Mouse (Mus musculus): ENCODE results near the gene Ptprh. TPM values are rescaled to one million over a fixed set of nuclear protein-coding genes. Genes with fewer than 3 reads are reported as not detected.
"Not testable (repeated sequence)": the region's sequence is repeated elsewhere in the genome, so short reads cannot be mapped to it uniquely, and the experiment has no call there.

Ptprh gene
- polyA plus RNA-seq, 1 experiment from 2014 or later = 0.04 TPM

- no peak overlapping the region for H3K27ac ChIP-seq (replicated peaks)
- H3K4me1 ChIP-seq = no peaks in the 10 kb centered on the region
- no peaks in the 10 kb centered on the region for H3K9me3 ChIP-seq
- H3K9ac ChIP-seq = no peak overlapping the region
- H3K4me3 ChIP-seq = no peak overlapping the region
- no peaks in the 10 kb centered on the region for H3K27me3 ChIP-seq (replicated peaks)
- no peak for ATAC-seq (ENCODE audit: extremely low read depth, insufficient number of reproducible peaks, low FRiP score, low TSS enrichment)
- H3K36me3 ChIP-seq = no peaks in the 10 kb centered on the region
- 75% methylated on average over 6 of the region's 6 CpGs for WGBS
- H3K4me2 ChIP-seq = no peak overlapping the region
These were observed 872 bp downstream of the Ptprh start for GRCm38 (mm10) chr7:4602969-4603368.

GRCm38 (mm10) chr7:4597046-4597445, 6.8 kb downstream of the Ptprh start:
- not testable (repeated sequence) for H3K9me3 ChIP-seq; H3K27me3 ChIP-seq (replicated peaks); H3K4me3 ChIP-seq; H3K27ac ChIP-seq (replicated peaks); H3K36me3 ChIP-seq; ATAC-seq (ENCODE audit: extremely low read depth, insufficient number of reproducible peaks, low FRiP score, low TSS enrichment); H3K9ac ChIP-seq; H3K4me1 ChIP-seq; H3K4me2 ChIP-seq
- WGBS = 58% methylated on average over 4 of the region's 4 CpGs

GRCm38 (mm10) chr7:4581481-4581880, 22.4 kb downstream of the Ptprh start:
- not testable (repeated sequence) for H3K9ac ChIP-seq; H3K9me3 ChIP-seq; H3K36me3 ChIP-seq; H3K4me2 ChIP-seq; ATAC-seq (ENCODE audit: extremely low read depth, insufficient number of reproducible peaks, low FRiP score, low TSS enrichment); H3K4me1 ChIP-seq; H3K27me3 ChIP-seq (replicated peaks); H3K27ac ChIP-seq (replicated peaks); H3K4me3 ChIP-seq
- 66% methylated on average over 3 of the region's 3 CpGs for WGBS

- H3K4me1 ChIP-seq; H3K9ac ChIP-seq; H3K27me3 ChIP-seq (replicated peaks); H3K4me2 ChIP-seq; H3K27ac ChIP-seq (replicated peaks); H3K9me3 ChIP-seq; ATAC-seq (ENCODE audit: extremely low read depth, insufficient number of reproducible peaks, low FRiP score, low TSS enrichment); H3K4me3 ChIP-seq; H3K36me3 ChIP-seq: not testable (repeated sequence)
- WGBS = 61% methylated on average over 2 of the region's 2 CpGs
These were observed 31.5 kb downstream of the Ptprh start for GRCm38 (mm10) chr7:4572361-4572760.

GRCm38 (mm10) chr7:4562660-4563059, 41.2 kb downstream of the Ptprh start:
- Histone ChIP-seq H3K9me3 (no peaks in the 10 kb centered on the region), H3K9ac (no peak overlapping the region), H3K36me3 (no peaks in the 10 kb centered on the region), H3K4me3 (no peak overlapping the region), H3K4me2 (no peak overlapping the region), H3K27ac (replicated peaks) (no peak overlapping the region), H3K4me1 (no peaks in the 10 kb centered on the region), H3K27me3 (replicated peaks) (0 out of 2 replicates have a peak, but pooled peaks cover under 1% of the 10 kb centered on the region)
- ATAC-seq (ENCODE audit: extremely low read depth, insufficient number of reproducible peaks, low FRiP score, low TSS enrichment) = no peak
- 89% methylated on average over 3 of the region's 3 CpGs for WGBS

GRCm38 (mm10) chr7:4557167-4557560, 46.7 kb downstream of the Ptprh start:
- Histone ChIP-seq H3K9me3 (no peaks in the 10 kb centered on the region), H3K36me3 (no peaks in the 10 kb centered on the region), H3K27me3 (replicated peaks) (peaks cover 33% of the 10 kb centered on the region), H3K4me2 (no peak overlapping the region), H3K4me1 (no peaks in the 10 kb centered on the region), H3K4me3 (no peak overlapping the region), H3K27ac (replicated peaks) (no peak overlapping the region), H3K9ac (no peak overlapping the region)
- WGBS = 58% methylated on average over 6 of the region's 6 CpGs
- ATAC-seq (ENCODE audit: extremely low read depth, insufficient number of reproducible peaks, low FRiP score, low TSS enrichment) = no peak

GRCm38 (mm10) chr7:4556256-4557166, 47.3 kb downstream of the Ptprh start:
- H3K4me2 ChIP-seq = no peak overlapping the region
- no peak for ATAC-seq (ENCODE audit: extremely low read depth, insufficient number of reproducible peaks, low FRiP score, low TSS enrichment)
- 20% methylated on average over 15 of the region's 15 CpGs for WGBS
- no peak overlapping the region for H3K4me3 ChIP-seq
- no peaks in the 10 kb centered on the region for H3K4me1 ChIP-seq
- H3K9me3 ChIP-seq = no peaks in the 10 kb centered on the region
- peaks cover 33% of the 10 kb centered on the region for H3K27me3 ChIP-seq (replicated peaks)
- no peak overlapping the region for H3K9ac ChIP-seq
- H3K27ac ChIP-seq (replicated peaks) = no peak overlapping the region
- H3K36me3 ChIP-seq = no peaks in the 10 kb centered on the region

GRCm38 (mm10) chr7:4547221-4547641, 56.6 kb downstream of the Ptprh start, which contains the start of gene Syt5:
Gene Syt5 (minus strand): TSS chr7:4547541.
- no peaks in the 10 kb centered on the region for H3K9me3 ChIP-seq
- peaks cover 42% of the 10 kb centered on the region for H3K27me3 ChIP-seq (replicated peaks)
- no peak for ATAC-seq (ENCODE audit: extremely low read depth, insufficient number of reproducible peaks, low FRiP score, low TSS enrichment)
- peak within 1 kb of the TSS; percentile 65 for H3K4me2 ChIP-seq
- H3K9ac ChIP-seq = peak within 1 kb of the TSS; percentile 44
- WGBS = 11% methylated on average over 33 of the region's 33 CpGs
- peaks cover 12% of the 10 kb centered on the region for H3K4me1 ChIP-seq
- H3K36me3 ChIP-seq = no peaks in the 10 kb centered on the region
- H3K27ac ChIP-seq (replicated peaks) = no peak within 1 kb of the TSS
- peak within 1 kb of the TSS; percentile 40 for H3K4me3 ChIP-seq

- Histone ChIP-seq H3K36me3 (no peaks in the 10 kb centered on the region), H3K27me3 (replicated peaks) (peaks cover 45% of the 10 kb centered on the region), H3K9me3 (no peaks in the 10 kb centered on the region), H3K4me2 (peak overlapping the region; percentile 65), H3K4me1 (peaks cover 12% of the 10 kb centered on the region), H3K27ac (replicated peaks) (no peak overlapping the region), H3K4me3 (peak overlapping the region; percentile 40), H3K9ac (peak overlapping the region; percentile 3; the same call in 1 of the 2 replicates)
- WGBS = 2% methylated on average over 26 of the region's 26 CpGs
- 0 out of 2 replicates have a peak, but pooled peaks have one; percentile 12 for ATAC-seq (ENCODE audit: extremely low read depth, insufficient number of reproducible peaks, low FRiP score, low TSS enrichment)
These were observed 57.2 kb downstream of the Ptprh start for GRCm38 (mm10) chr7:4546591-4547131.

GRCm38 (mm10) chr7:4546050-4546449, 57.8 kb downstream of the Ptprh start:
- Histone ChIP-seq H3K4me2 (peak overlapping the region; percentile 65; the same call in 1 of the 2 replicates), H3K9me3 (no peaks in the 10 kb centered on the region), H3K27ac (replicated peaks) (no peak overlapping the region), H3K36me3 (no peaks in the 10 kb centered on the region), H3K9ac (no peak overlapping the region), H3K4me1 (peaks cover 12% of the 10 kb centered on the region), H3K27me3 (replicated peaks) (peaks cover 45% of the 10 kb centered on the region), H3K4me3 (peak overlapping the region; percentile 40)
- ATAC-seq (ENCODE audit: extremely low read depth, insufficient number of reproducible peaks, low FRiP score, low TSS enrichment) = no peak
- 61% methylated on average over 15 of the region's 15 CpGs for WGBS

- Histone ChIP-seq H3K27ac (replicated peaks) (no peak overlapping the region), H3K9me3 (no peaks in the 10 kb centered on the region), H3K4me2 (no peak overlapping the region), H3K36me3 (no peaks in the 10 kb centered on the region), H3K9ac (no peak overlapping the region), H3K4me3 (no peak overlapping the region), H3K27me3 (replicated peaks) (peaks cover 37% of the 10 kb centered on the region), H3K4me1 (peaks cover 8% of the 10 kb centered on the region)
- peak; percentile 69; the same call in 1 of the 2 replicates for ATAC-seq (ENCODE audit: extremely low read depth, insufficient number of reproducible peaks, low FRiP score, low TSS enrichment)
- 26% methylated on average over 17 of the region's 17 CpGs for WGBS
These were observed 61.8 kb downstream of the Ptprh start for GRCm38 (mm10) chr7:4542013-4542412.

Data from heart, embryonic 13.5 days (tissue).